Mouse (Mus musculus) small intestine, adult 2 months (tissue): ENCODE data around the gene Ttc28. TPM values are rescaled to one million over a fixed set of nuclear protein-coding genes. Genes with fewer than 3 reads are reported as not detected.

ENCODE experiments used
- H3K27ac ChIP-seq: fragments of 200-500 bp; 2 replicates; pipeline ENCODE4 v1.5.1; 2012; ENCODE audit warnings: low read depth, low read length, control low read depth, inconsistent platforms; ENCODE audit not compliant: insufficient read depth
- H3K27me3 ChIP-seq: fragments of 200-500 bp; 2 replicates; pipeline ENCODE4 v1.6.1; 2012; ENCODE audit warnings: mild to moderate bottlenecking, moderate library complexity, low read length, inconsistent platforms; ENCODE audit not compliant: control insufficient read depth, insufficient read depth
- H3K36me3 ChIP-seq: fragments of 200-500 bp; 2 replicates; pipeline ENCODE4 v1.6.1; 2012; ENCODE audit warnings: mild to moderate bottlenecking, low read length, control low read depth, inconsistent platforms; ENCODE audit not compliant: control insufficient read depth, insufficient read depth
- H3K4me1 ChIP-seq: fragments of 200-500 bp; 2 replicates; pipeline ENCODE4 v1.6.1; 2012; ENCODE audit warnings: low read length, inconsistent platforms, mixed read lengths; ENCODE audit not compliant: control insufficient read depth, insufficient read depth, insufficient read length
- H3K4me3 ChIP-seq: fragments of 200-500 bp; 2 replicates; pipeline ENCODE4 v1.5.1; 2012; ENCODE audit warnings: low read depth, mild to moderate bottlenecking, control low read depth, inconsistent platforms, low read length, moderate library complexity
- CTCF ChIP-seq: fragments of 200-500 bp; IDR thresholded peaks from 2 replicates; pipeline ENCODE4 v1.5.1; 2012; ENCODE audit warnings: low read depth, mild to moderate bottlenecking, control low read depth, inconsistent platforms, low read length, moderate library complexity, mixed read lengths; ENCODE audit not compliant: insufficient replicate concordance, insufficient read length; ENCODE audit errors: extremely low read depth
- POLR2A ChIP-seq: fragments of 200-500 bp; IDR thresholded peaks from 2 replicates; pipeline ENCODE4 v1.6.1; 2012; ENCODE audit warnings: low read depth, mild to moderate bottlenecking, control low read depth, inconsistent platforms, low read length, moderate library complexity
- WGBS: fragments of 180-500 bp; shearing (Covaris S2); methylation state at CpG from one replicate; pipeline ENCODE4 v1.1.7; 2018; 5-methylcytosine and 5-hydroxymethylcytosine counted together
- polyA plus RNA-seq: library from polyadenylated mRNA; depleted of rRNA; stranded (reverse); fragments of >200 nt; gene quantifications from 2 replicates; pipeline ENCODE4 v1.2.3, GENCODE M21; 2012

Gene Ttc28
- polyA plus RNA-seq, 1 experiment: 3.2 TPM

GRCm38 (mm10) chr5:110996835-110997539, 117.4 kb downstream of the Ttc28 start:
- H3K4me3 ChIP-seq: no peak overlapping the region
- H3K36me3 ChIP-seq: no peaks in the 10 kb centered on the region
- H3K27me3 ChIP-seq: no peaks in the 10 kb centered on the region
- WGBS: 80% methylated on average over 13 of the region's 13 CpGs
- H3K4me1 ChIP-seq: no peaks in the 10 kb centered on the region
- TF ChIP-seq POLR2A (no peak), CTCF (no peak)
- H3K27ac ChIP-seq: no peak overlapping the region

DNA sequence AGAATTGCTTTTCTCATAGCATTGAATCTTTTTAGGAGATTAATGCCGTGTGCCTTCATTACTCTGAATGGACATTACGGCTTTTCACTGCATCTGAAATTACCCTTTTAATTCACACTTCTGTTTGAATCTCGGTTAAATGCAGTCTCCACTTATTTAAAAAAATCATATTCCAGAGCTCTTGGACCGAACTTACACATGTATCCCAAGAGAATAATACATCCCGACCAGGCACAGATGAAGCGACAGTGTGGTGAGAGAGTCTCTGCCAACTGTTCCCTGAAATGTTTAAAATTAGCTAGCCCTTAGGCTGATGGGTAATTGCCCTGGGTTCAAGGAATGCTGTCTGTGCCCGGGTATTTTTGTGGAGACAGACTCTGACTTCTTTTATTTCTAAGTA, 118.1 kb downstream of the Ttc28 start:
- Histone ChIP-seq H3K27me3 (no peaks in the 10 kb centered on the region), H3K4me1 (no peaks in the 10 kb centered on the region), H3K27ac (no peak overlapping the region), H3K4me3 (no peak overlapping the region), H3K36me3 (no peaks in the 10 kb centered on the region)
- 83% methylated on average over 7 of the region's 7 CpGs for WGBS
- TF ChIP-seq CTCF (no peak), POLR2A (no peak)

DNA sequence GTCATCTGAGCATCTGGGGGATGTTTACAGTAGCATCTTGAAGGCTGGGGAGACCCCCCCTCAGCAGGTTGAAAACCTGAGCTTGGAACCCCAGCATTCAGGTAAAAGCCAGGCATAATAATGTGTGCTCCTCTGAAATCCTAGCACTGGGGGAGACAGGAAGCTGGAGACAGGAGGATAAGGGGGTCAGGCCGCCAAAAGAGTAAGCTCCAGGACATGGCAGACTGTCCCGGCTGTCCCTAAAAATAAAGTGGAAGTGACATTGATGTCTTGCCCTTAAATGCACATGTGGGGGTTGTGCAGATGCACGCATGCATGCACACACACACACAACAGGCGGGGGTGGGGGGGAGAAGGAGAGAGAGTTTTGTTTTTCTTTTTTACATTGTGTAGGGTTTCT, 118.7 kb downstream of the Ttc28 start:
- 82% methylated on average over 4 of the region's 4 CpGs for WGBS
- Histone ChIP-seq H3K4me3 (no peak overlapping the region), H3K27ac (no peak overlapping the region), H3K4me1 (no peaks in the 10 kb centered on the region), H3K36me3 (no peaks in the 10 kb centered on the region), H3K27me3 (no peaks in the 10 kb centered on the region)
- TF ChIP-seq CTCF (no peak), POLR2A (no peak)

DNA sequence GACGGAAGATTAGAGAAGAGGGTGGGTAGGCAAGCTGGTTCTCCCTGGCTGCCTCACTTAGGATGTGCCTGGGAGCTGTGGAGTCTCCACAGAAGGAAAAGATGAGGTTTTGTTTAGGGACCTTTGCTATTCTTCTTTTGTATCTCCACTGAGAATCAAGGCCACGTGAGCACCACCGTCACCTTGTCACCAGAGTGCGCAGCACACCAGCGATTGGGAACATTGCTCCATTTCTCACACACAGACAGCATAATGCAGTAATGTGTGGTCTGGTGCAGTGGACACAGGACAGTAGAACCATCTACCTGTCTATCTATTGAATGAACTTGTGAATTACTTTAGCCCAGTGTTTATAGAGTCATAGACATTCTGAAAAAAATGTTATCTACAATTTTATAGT, 121.3 kb downstream of the Ttc28 start:
- H3K27me3 ChIP-seq: no peaks in the 10 kb centered on the region
- 76% methylated on average over 5 of the region's 5 CpGs for WGBS
- no peaks in the 10 kb centered on the region for H3K36me3 ChIP-seq
- H3K4me3 ChIP-seq: no peak overlapping the region
- no peaks in the 10 kb centered on the region for H3K4me1 ChIP-seq
- peak; percentile 30; the same call in 1 of the 2 replicates for TF ChIP-seq CTCF
- no peak for TF ChIP-seq POLR2A
- no peak overlapping the region for H3K27ac ChIP-seq

DNA sequence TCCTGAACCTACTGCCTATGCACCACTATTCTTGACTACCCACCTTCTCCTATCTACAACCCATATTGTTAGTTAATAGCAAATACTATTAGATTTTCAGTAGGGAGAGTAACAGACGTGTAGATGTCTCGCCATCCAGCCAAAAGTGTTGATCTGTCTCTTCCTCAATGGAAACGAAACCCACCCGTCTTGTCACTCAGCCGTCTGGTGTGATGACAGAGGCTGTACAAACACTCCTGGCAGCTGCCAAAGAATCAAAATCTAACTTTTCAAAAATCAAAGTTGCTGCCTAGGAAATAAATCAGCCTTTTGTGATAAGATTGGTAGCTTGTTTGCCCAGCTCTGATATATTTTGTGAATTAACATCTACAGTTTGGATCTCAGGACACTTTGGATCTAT, 123.6 kb downstream of the Ttc28 start:
- no peak overlapping the region for H3K4me3 ChIP-seq
- no peak overlapping the region for H3K27ac ChIP-seq
- no peaks in the 10 kb centered on the region for H3K36me3 ChIP-seq
- H3K27me3 ChIP-seq: no peaks in the 10 kb centered on the region
- WGBS: 83% methylated on average over 5 of the region's 5 CpGs
- H3K4me1 ChIP-seq: no peaks in the 10 kb centered on the region
- no peak for TF ChIP-seq POLR2A
- no peak for TF ChIP-seq CTCF

- H3K36me3 ChIP-seq: no peaks in the 10 kb centered on the region
- 88% methylated on average over 9 of the region's 9 CpGs for WGBS
- no peak overlapping the region for H3K27ac ChIP-seq
- H3K27me3 ChIP-seq: no peaks in the 10 kb centered on the region
- H3K4me3 ChIP-seq: no peak overlapping the region
- TF ChIP-seq CTCF: no peak
- no peak for TF ChIP-seq POLR2A
- no peaks in the 10 kb centered on the region for H3K4me1 ChIP-seq
These were observed 124.1 kb downstream of the Ttc28 start for GRCm38 (mm10) chr5:111003750-111004149.

DNA sequence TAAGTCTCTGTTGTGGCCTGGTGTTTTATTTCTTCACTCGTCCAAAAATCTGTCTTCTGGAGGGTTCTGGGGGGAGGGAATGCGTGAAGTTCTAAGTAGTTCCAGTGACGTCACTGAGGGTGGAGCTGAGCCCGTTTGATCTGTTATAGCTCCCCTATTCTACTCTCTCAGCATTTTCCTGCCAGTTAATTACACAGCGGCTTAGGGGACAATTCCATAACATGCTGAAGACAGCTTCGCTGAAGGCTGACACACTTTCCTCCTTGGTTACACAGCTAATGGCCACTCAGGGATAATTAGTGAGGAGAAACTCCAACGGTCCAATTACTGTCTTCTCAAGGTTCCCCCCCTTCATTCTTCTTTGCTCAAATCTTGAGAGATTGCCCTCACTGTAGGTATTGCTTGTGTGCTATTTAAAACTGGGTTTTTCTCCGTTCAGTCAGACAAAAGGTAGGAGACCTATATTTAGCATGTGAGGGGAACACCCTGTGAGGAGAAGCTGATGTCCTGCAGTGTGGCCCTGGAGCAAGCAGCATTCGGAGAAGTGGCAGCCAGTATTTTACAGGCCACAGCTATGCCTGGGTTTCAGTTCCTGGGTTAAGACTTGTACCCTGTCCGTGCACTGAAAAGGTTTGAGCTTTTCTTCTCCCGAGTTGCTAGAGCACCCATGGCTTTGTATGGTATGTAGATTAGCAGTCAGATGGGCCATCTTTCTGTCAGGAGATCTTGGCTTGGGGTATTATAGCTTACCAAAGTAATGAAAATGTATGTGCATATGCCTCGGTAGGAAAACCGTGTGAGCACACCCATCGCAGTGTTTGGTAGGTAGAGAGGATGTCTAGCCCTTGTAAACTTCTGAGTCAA, 126.9 kb downstream of the Ttc28 start:
- no peak overlapping the region for H3K4me3 ChIP-seq
- no peaks in the 10 kb centered on the region for H3K27me3 ChIP-seq
- WGBS: 70% methylated on average over 14 of the region's 14 CpGs
- 0 out of 2 replicates have a peak, but pooled peaks cover 4% of the 10 kb centered on the region for H3K4me1 ChIP-seq
- H3K27ac ChIP-seq: no peak overlapping the region
- no peak for TF ChIP-seq POLR2A
- TF ChIP-seq CTCF: no peak
- no peaks in the 10 kb centered on the region for H3K36me3 ChIP-seq
